Mouse (Mus musculus) heart, embryonic 12.5 days (tissue): Measurements from ENCODE around the gene Slc39a2. TPM values are rescaled to one million over a fixed set of nuclear protein-coding genes. Genes with fewer than 3 reads are reported as not detected.
A peak's percentile ranks its signal among the peaks of the same experiment; 100 is the strongest.

Source experiments
- ATAC-seq: fragments of 200-750 bp; cut with Nextera tagmentation; 2 replicates; pipeline ENCODE4 v1.8.0; 2017; ENCODE audit warnings: moderate TSS enrichment, moderate library complexity; ENCODE audit not compliant: insufficient number of reproducible peaks, low FRiP score
- H3K27ac ChIP-seq: fragments of 300-500 bp; sonication (generic); 2 replicates; pipeline ENCODE4 v1.5.1; 2016; ENCODE audit warnings: mild to moderate bottlenecking, moderate library complexity; ENCODE audit not compliant: poor library complexity, severe bottlenecking
- H3K27me3 ChIP-seq: fragments of 300-500 bp; sonication (generic); replicated peaks from 2 replicates; pipeline ENCODE4 v1.6.1; 2016; ENCODE audit warnings: mild to moderate bottlenecking, moderate library complexity
- H3K36me3 ChIP-seq: fragments of 300-500 bp; sonication (generic); 2 replicates; pipeline ENCODE4 v1.6.1; 2016; ENCODE audit warnings: mild to moderate bottlenecking, moderate library complexity
- H3K4me1 ChIP-seq: fragments of 300-500 bp; sonication (generic); replicated peaks from 2 replicates; pipeline ENCODE4 v1.6.1; 2016; ENCODE audit warnings: mild to moderate bottlenecking
- H3K4me2 ChIP-seq: fragments of 300-500 bp; sonication (generic); 2 replicates; pipeline ENCODE4 v1.6.1; 2016; ENCODE audit warnings: mild to moderate bottlenecking, moderate library complexity
- H3K4me3 ChIP-seq: fragments of 300-500 bp; sonication (generic); 2 replicates; pipeline ENCODE4 v1.5.1; 2016; ENCODE audit warnings: mild to moderate bottlenecking
- H3K9ac ChIP-seq: fragments of 300-500 bp; sonication (generic); 2 replicates; pipeline ENCODE4 v1.6.1; 2016; ENCODE audit warnings: mild to moderate bottlenecking, moderate library complexity
- H3K9me3 ChIP-seq: fragments of 300-500 bp; sonication (generic); replicated peaks from 2 replicates; pipeline ENCODE4 v1.6.1; 2016; ENCODE audit warnings: mild to moderate bottlenecking, moderate library complexity
- WGBS: fragments of 180-500 bp; shearing (Covaris S2); methylation state at CpG from one replicate; pipeline ENCODE4 v1.1.7; 2016; 5-methylcytosine and 5-hydroxymethylcytosine counted together
- polyA plus RNA-seq: library from polyadenylated mRNA; unstranded; fragments of >200 nt; fragmentation: Nextera tagmentation; extraction: Ambion mirVana; gene quantifications from 2 replicates; pipeline ENCODE4 v1.2.1, GENCODE M21; 2016

The Slc39a2 gene
- polyA plus RNA-seq, 1 experiment from 2014 or later: 0.20 TPM

GRCm38 (mm10) chr14:51932092-51933020 is 39.7 kb downstream of the Slc39a2 start:
- 0 out of 2 replicates have a peak, but pooled peaks cover 7% of the 10 kb centered on the region for H3K4me1 ChIP-seq
- 63% methylated on average over 10 of the region's 10 CpGs for WGBS
- no peak overlapping the region for H3K27ac ChIP-seq
- H3K36me3 ChIP-seq: no peaks in the 10 kb centered on the region
- ATAC-seq: no peak
- no peak overlapping the region for H3K4me3 ChIP-seq
- H3K4me2 ChIP-seq: no peak overlapping the region
- H3K9ac ChIP-seq: no peak overlapping the region
- H3K9me3 ChIP-seq: peaks cover 11% of the 10 kb centered on the region
- H3K27me3 ChIP-seq: no peaks in the 10 kb centered on the region

GRCm38 (mm10) chr14:51939005-51939404 is 46.3 kb downstream of the Slc39a2 start:
- ATAC-seq: no peak
- WGBS: 81% methylated on average over 9 of the region's 9 CpGs
- Histone ChIP-seq H3K9ac (no peak overlapping the region), H3K36me3 (no peaks in the 10 kb centered on the region), H3K4me1 (peaks cover 4% of the 10 kb centered on the region; the same call in 1 of the 2 replicates), H3K4me2 (no peak overlapping the region), H3K9me3 (peaks cover 16% of the 10 kb centered on the region), H3K27me3 (no peaks in the 10 kb centered on the region), H3K27ac (no peak overlapping the region), H3K4me3 (no peak overlapping the region)

- peaks cover 4% of the 10 kb centered on the region; the same call in 1 of the 2 replicates for H3K4me1 ChIP-seq
- H3K27ac ChIP-seq: no peak overlapping the region
- H3K27me3 ChIP-seq: no peaks in the 10 kb centered on the region
- H3K9me3 ChIP-seq: peaks cover 9% of the 10 kb centered on the region
- WGBS: 42% methylated on average over 8 of the region's 8 CpGs
- no peak overlapping the region for H3K9ac ChIP-seq
- peak; percentile 39; the same call in 1 of the 2 replicates for ATAC-seq
- H3K4me3 ChIP-seq: no peak overlapping the region
- no peak overlapping the region for H3K4me2 ChIP-seq
- no peaks in the 10 kb centered on the region for H3K36me3 ChIP-seq
These were observed 48.4 kb downstream of the Slc39a2 start for GRCm38 (mm10) chr14:51940944-51941560.

- peaks cover 9% of the 10 kb centered on the region for H3K9me3 ChIP-seq
- no peak overlapping the region for H3K9ac ChIP-seq
- peaks cover 4% of the 10 kb centered on the region; the same call in 1 of the 2 replicates for H3K4me1 ChIP-seq
- no peak overlapping the region for H3K4me2 ChIP-seq
- no peak overlapping the region for H3K4me3 ChIP-seq
- WGBS: 65% methylated on average over 9 of the region's 9 CpGs
- H3K36me3 ChIP-seq: no peaks in the 10 kb centered on the region
- no peaks in the 10 kb centered on the region for H3K27me3 ChIP-seq
- H3K27ac ChIP-seq: no peak overlapping the region
- no peak for ATAC-seq
These were observed 48.9 kb downstream of the Slc39a2 start for GRCm38 (mm10) chr14:51941577-51941976.

- Histone ChIP-seq H3K9ac (no peak overlapping the region), H3K9me3 (peaks cover 7% of the 10 kb centered on the region), H3K4me3 (no peak overlapping the region), H3K4me2 (no peak overlapping the region), H3K36me3 (no peaks in the 10 kb centered on the region), H3K4me1 (peaks cover 4% of the 10 kb centered on the region; the same call in 1 of the 2 replicates), H3K27ac (no peak overlapping the region), H3K27me3 (no peaks in the 10 kb centered on the region)
- ATAC-seq: no peak
- WGBS: 56% methylated on average over 7 of the region's 7 CpGs
These were observed 49.5 kb downstream of the Slc39a2 start for GRCm38 (mm10) chr14:51942236-51942635.

- 69% methylated on average over 6 of the region's 6 CpGs for WGBS
These were observed 50.6 kb downstream of the Slc39a2 start for GRCm38 (mm10) chr14:51943336-51943735.

More at GRCm38 (mm10) chr14:51943336-51943735, 50.6 kb downstream of the Slc39a2 start:
- no peaks in the 10 kb centered on the region for H3K27me3 ChIP-seq
- H3K36me3 ChIP-seq: no peaks in the 10 kb centered on the region
- peaks cover 3% of the 10 kb centered on the region; the same call in 1 of the 2 replicates for H3K9me3 ChIP-seq
- no peak overlapping the region for H3K27ac ChIP-seq
- ATAC-seq: no peak
- no peak overlapping the region for H3K4me3 ChIP-seq
- H3K9ac ChIP-seq: no peak overlapping the region
- H3K4me2 ChIP-seq: no peak overlapping the region
- H3K4me1 ChIP-seq: peaks cover 4% of the 10 kb centered on the region; the same call in 1 of the 2 replicates

Other genes with a start within 250 kb of the Slc39a2 start
- not detected in 2 replicates for gene Gm17079, start 197.4 kb upstream of the Slc39a2 start, polyA plus RNA-seq
- not detected in 2 replicates for gene Gm5800, start 175.7 kb upstream of the Slc39a2 start, polyA plus RNA-seq
- not detected in 2 replicates for gene Ang4, start 119.3 kb upstream of the Slc39a2 start, polyA plus RNA-seq
- not detected in 2 replicates for gene AY358078, start 92.8 kb upstream of the Slc39a2 start, polyA plus RNA-seq
- gene Ear6, start 39.2 kb upstream of the Slc39a2 start, polyA plus RNA-seq: not detected in 2 replicates
- 39.7 and 40.4 TPM in 2 replicates for gene Mettl17, start 8.0 kb upstream of the Slc39a2 start, polyA plus RNA-seq
- 224 and 228 TPM in 2 replicates for gene Ndrg2, start 21.3 kb downstream of the Slc39a2 start, polyA plus RNA-seq
- not detected in 2 replicates for gene Tppp2, start 25.5 kb downstream of the Slc39a2 start, polyA plus RNA-seq
- not detected in 2 replicates for gene Rnase13, start 29.9 kb downstream of the Slc39a2 start, polyA plus RNA-seq
- 104 and 111 TPM in 2 replicates for gene Arhgef40, start 91.8 kb downstream of the Slc39a2 start, polyA plus RNA-seq
- 0.50 and 0.80 TPM in 2 replicates for gene Tmem253, start 122.8 kb downstream of the Slc39a2 start, polyA plus RNA-seq
- gene Zfp219, start 127.8 kb downstream of the Slc39a2 start, polyA plus RNA-seq: 21.5 and 23.6 TPM in 2 replicates
- not detected in 2 replicates for gene Olfr221, start 149.6 kb downstream of the Slc39a2 start, polyA plus RNA-seq
- 425 and 438 TPM in 2 replicates for gene Hnrnpc, start 211.1 kb downstream of the Slc39a2 start, polyA plus RNA-seq
- gene Rpgrip1, start 217.8 kb downstream of the Slc39a2 start, polyA plus RNA-seq: 31.9 and 32.1 TPM in 2 replicates